Mouse (Mus musculus): Measurements from ENCODE around the gene Tnrc18. TPM values are rescaled to one million over a fixed set of nuclear protein-coding genes. Genes with fewer than 3 reads are reported as not detected.
A peak's percentile ranks its signal among the peaks of the same experiment; 100 is the strongest.

Gene Tnrc18
- polyA plus RNA-seq, 1 experiment, result 13.9 TPM

- H3K27ac ChIP-seq (ENCODE audit: insufficient read depth, low read length), result no peak overlapping the region
- no peak for TF ChIP-seq EP300 (IDR thresholded peaks at IDR 0.05; ENCODE audit: insufficient read depth, low read depth, low read length)
- no peak for TF ChIP-seq CTCF (IDR thresholded peaks at IDR 0.05; ENCODE audit: low read depth, low read length)
- no peak for TF ChIP-seq POLR2A (IDR thresholded peaks at IDR 0.05; ENCODE audit: insufficient read depth, low read length)
- no peaks in the 10 kb centered on the region for H3K9me3 ChIP-seq (replicated peaks; ENCODE audit: control insufficient read depth, insufficient read depth, low read length, poor library complexity, severe bottlenecking)
- peaks cover 2% of the 10 kb centered on the region for H3K4me1 ChIP-seq (ENCODE audit: control insufficient read depth, insufficient read depth, low read length)
- H3K4me3 ChIP-seq (ENCODE audit: low read depth, low read length), result no peak overlapping the region
- H3K27me3 ChIP-seq (ENCODE audit: control insufficient read depth, insufficient read depth, low read length, poor library complexity, severe bottlenecking), result no peaks in the 10 kb centered on the region
- H3K9ac ChIP-seq (ENCODE audit: low read depth, poor library complexity, severe bottlenecking), result no peak overlapping the region
- H3K36me3 ChIP-seq (ENCODE audit: control insufficient read depth, insufficient read depth, low read length, poor library complexity, severe bottlenecking), result no peaks in the 10 kb centered on the region
Measured at GRCm38 (mm10) chr5:142850916-142851680, 33.6 kb upstream of the Tnrc18 start.

GRCm38 (mm10) chr5:142850476-142850875, 33.0 kb upstream of the Tnrc18 start:
- Histone ChIP-seq H3K27me3 (ENCODE audit: control insufficient read depth, insufficient read depth, low read length, poor library complexity, severe bottlenecking) (no peaks in the 10 kb centered on the region), H3K4me3 (ENCODE audit: low read depth, low read length) (no peak overlapping the region), H3K9ac (ENCODE audit: low read depth, poor library complexity, severe bottlenecking) (no peak overlapping the region), H3K9me3 (replicated peaks; ENCODE audit: control insufficient read depth, insufficient read depth, low read length, poor library complexity, severe bottlenecking) (no peaks in the 10 kb centered on the region), H3K27ac (ENCODE audit: insufficient read depth, low read length) (no peak overlapping the region), H3K36me3 (ENCODE audit: control insufficient read depth, insufficient read depth, low read length, poor library complexity, severe bottlenecking) (no peaks in the 10 kb centered on the region), H3K4me1 (ENCODE audit: control insufficient read depth, insufficient read depth, low read length) (peaks cover 2% of the 10 kb centered on the region)
- TF ChIP-seq POLR2A (IDR thresholded peaks at IDR 0.05; ENCODE audit: insufficient read depth, low read length) (no peak), CTCF (IDR thresholded peaks at IDR 0.05; ENCODE audit: low read depth, low read length) (no peak), EP300 (IDR thresholded peaks at IDR 0.05; ENCODE audit: insufficient read depth, low read depth, low read length) (no peak)

GRCm38 (mm10) chr5:142848911-142849310, 31.4 kb upstream of the Tnrc18 start:
- no peaks in the 10 kb centered on the region for H3K36me3 ChIP-seq (ENCODE audit: control insufficient read depth, insufficient read depth, low read length, poor library complexity, severe bottlenecking)
- H3K9ac ChIP-seq (ENCODE audit: low read depth, poor library complexity, severe bottlenecking), result no peak overlapping the region
- H3K9me3 ChIP-seq (replicated peaks; ENCODE audit: control insufficient read depth, insufficient read depth, low read length, poor library complexity, severe bottlenecking), result no peaks in the 10 kb centered on the region
- H3K4me3 ChIP-seq (ENCODE audit: low read depth, low read length), result no peak overlapping the region
- H3K27me3 ChIP-seq (ENCODE audit: control insufficient read depth, insufficient read depth, low read length, poor library complexity, severe bottlenecking), result no peaks in the 10 kb centered on the region
- H3K27ac ChIP-seq (ENCODE audit: insufficient read depth, low read length), result no peak overlapping the region
- TF ChIP-seq EP300 (IDR thresholded peaks at IDR 0.05; ENCODE audit: insufficient read depth, low read depth, low read length) (no peak), POLR2A (IDR thresholded peaks at IDR 0.05; ENCODE audit: insufficient read depth, low read length) (no peak), CTCF (IDR thresholded peaks at IDR 0.05; ENCODE audit: low read depth, low read length) (no peak)
- peaks cover 2% of the 10 kb centered on the region for H3K4me1 ChIP-seq (ENCODE audit: control insufficient read depth, insufficient read depth, low read length)

GRCm38 (mm10) chr5:142848149-142848548, 30.7 kb upstream of the Tnrc18 start:
- no peaks in the 10 kb centered on the region for H3K36me3 ChIP-seq (ENCODE audit: control insufficient read depth, insufficient read depth, low read length, poor library complexity, severe bottlenecking)
- TF ChIP-seq EP300 (IDR thresholded peaks at IDR 0.05; ENCODE audit: insufficient read depth, low read depth, low read length) (no peak), POLR2A (IDR thresholded peaks at IDR 0.05; ENCODE audit: insufficient read depth, low read length) (no peak), CTCF (IDR thresholded peaks at IDR 0.05; ENCODE audit: low read depth, low read length) (no peak)
- H3K4me1 ChIP-seq (ENCODE audit: control insufficient read depth, insufficient read depth, low read length), result no peaks in the 10 kb centered on the region
- no peaks in the 10 kb centered on the region for H3K27me3 ChIP-seq (ENCODE audit: control insufficient read depth, insufficient read depth, low read length, poor library complexity, severe bottlenecking)
- no peak overlapping the region for H3K9ac ChIP-seq (ENCODE audit: low read depth, poor library complexity, severe bottlenecking)
- no peaks in the 10 kb centered on the region for H3K9me3 ChIP-seq (replicated peaks; ENCODE audit: control insufficient read depth, insufficient read depth, low read length, poor library complexity, severe bottlenecking)
- H3K4me3 ChIP-seq (ENCODE audit: low read depth, low read length), result no peak overlapping the region
- no peak overlapping the region for H3K27ac ChIP-seq (ENCODE audit: insufficient read depth, low read length)

- Histone ChIP-seq H3K4me1 (ENCODE audit: control insufficient read depth, insufficient read depth, low read length) (peaks cover 8% of the 10 kb centered on the region), H3K27me3 (ENCODE audit: control insufficient read depth, insufficient read depth, low read length, poor library complexity, severe bottlenecking) (no peaks in the 10 kb centered on the region), H3K36me3 (ENCODE audit: control insufficient read depth, insufficient read depth, low read length, poor library complexity, severe bottlenecking) (no peaks in the 10 kb centered on the region), H3K9ac (ENCODE audit: low read depth, poor library complexity, severe bottlenecking) (no peak overlapping the region), H3K4me3 (ENCODE audit: low read depth, low read length) (no peak overlapping the region), H3K9me3 (replicated peaks; ENCODE audit: control insufficient read depth, insufficient read depth, low read length, poor library complexity, severe bottlenecking) (no peaks in the 10 kb centered on the region), H3K27ac (ENCODE audit: insufficient read depth, low read length) (no peak overlapping the region)
- TF ChIP-seq CTCF (IDR thresholded peaks at IDR 0.05; ENCODE audit: low read depth, low read length) (peak; percentile 84), EP300 (IDR thresholded peaks at IDR 0.05; ENCODE audit: insufficient read depth, low read depth, low read length) (no peak)
Measured at GRCm38 (mm10) chr5:142844467-142844866, 27.0 kb upstream of the Tnrc18 start.

GRCm38 (mm10) chr5:142842137-142842642, 24.7 kb upstream of the Tnrc18 start:
- H3K4me1 ChIP-seq (ENCODE audit: control insufficient read depth, insufficient read depth, low read length), result peaks cover 8% of the 10 kb centered on the region
- H3K9ac ChIP-seq (ENCODE audit: low read depth, poor library complexity, severe bottlenecking), result no peak overlapping the region
- H3K27me3 ChIP-seq (ENCODE audit: control insufficient read depth, insufficient read depth, low read length, poor library complexity, severe bottlenecking), result no peaks in the 10 kb centered on the region
- TF ChIP-seq CTCF (IDR thresholded peaks at IDR 0.05; ENCODE audit: low read depth, low read length) (peak; percentile 75), POLR2A (IDR thresholded peaks at IDR 0.05; ENCODE audit: insufficient read depth, low read length) (no peak)
- no peak overlapping the region for H3K4me3 ChIP-seq (ENCODE audit: low read depth, low read length)
- H3K36me3 ChIP-seq (ENCODE audit: control insufficient read depth, insufficient read depth, low read length, poor library complexity, severe bottlenecking), result no peaks in the 10 kb centered on the region
- H3K9me3 ChIP-seq (replicated peaks; ENCODE audit: control insufficient read depth, insufficient read depth, low read length, poor library complexity, severe bottlenecking), result no peaks in the 10 kb centered on the region
- peak overlapping the region; percentile 5; the same call in 1 of the 2 replicates for H3K27ac ChIP-seq (ENCODE audit: insufficient read depth, low read length)
